Mouse (Mus musculus) ES-Bruce4 (cell line): ENCODE results near the gene Chrna3.

ENCODE experiments used
- EP300 ChIP-seq: IDR thresholded peaks from 2 replicates; pipeline ENCODE4 v1.6.1; 2011; ENCODE audit warnings: low read depth, low read length; ENCODE audit not compliant: insufficient read depth
- POLR2A ChIP-seq: IDR thresholded peaks from one replicate; pipeline ENCODE4 v1.8.1; 2011; ENCODE audit warnings: low read length; ENCODE audit not compliant: insufficient read depth

DNA sequence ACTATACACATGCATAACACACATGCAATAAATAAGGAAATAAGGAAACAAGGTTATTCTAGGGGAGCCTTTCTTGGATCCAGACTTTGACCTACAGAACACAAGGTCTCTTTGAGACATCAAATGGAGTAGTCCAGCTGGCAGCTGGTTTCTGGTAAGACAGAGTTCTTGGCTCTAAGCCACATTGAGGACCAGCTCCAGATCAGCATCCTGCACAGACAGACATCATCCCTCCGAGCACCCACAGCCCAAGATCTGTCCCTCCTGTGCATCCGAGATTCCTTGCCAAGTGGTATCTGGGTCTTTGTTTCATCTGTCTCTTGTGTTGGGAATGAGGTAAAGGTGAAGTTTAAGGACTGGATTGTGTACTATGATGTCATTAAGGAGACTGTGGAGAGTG, 18.6 kb upstream of the Chrna3 start:
- TF ChIP-seq EP300 (no peak), POLR2A (no peak)
